Mouse (Mus musculus) stomach, postnatal 0 days (tissue): ENCODE data around the gene Tmem178b.

Source experiments
- CTCF ChIP-seq: IDR thresholded peaks from 2 replicates; pipeline ENCODE4 v1.5.1; 2016; ENCODE audit warnings: antibody characterized with exemption, low read depth, mild to moderate bottlenecking, moderate library complexity
- EP300 ChIP-seq: optimal IDR thresholded peaks from 2 replicates; pipeline ENCODE3; 2016; ENCODE audit warnings: antibody characterized with exemption

GRCm38 (mm10) chr6:39926442-39926841 is 53.4 kb downstream of the Tmem178b start:
- TF ChIP-seq CTCF (no peak), EP300 (no peak)
